In the genomic region with DNA sequence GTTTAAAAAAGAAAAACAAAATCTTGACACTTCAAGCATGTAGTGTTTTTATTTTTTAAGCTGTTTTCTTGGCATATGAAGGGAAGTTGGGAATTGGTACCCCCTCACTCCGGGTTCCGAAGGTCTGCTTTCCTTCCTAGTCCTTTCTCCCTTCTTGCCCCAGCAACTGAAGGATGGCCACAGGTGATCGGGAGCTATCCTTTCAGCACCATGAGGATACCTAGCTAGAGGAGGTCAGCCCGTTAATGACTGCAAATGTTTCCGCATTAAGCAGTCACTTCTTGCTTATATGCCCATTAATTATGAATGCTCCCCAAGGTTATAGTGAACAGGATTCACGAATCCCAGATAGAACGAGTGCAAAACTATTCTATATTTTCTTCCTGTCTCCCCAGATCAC, we compare ENCODE assay signal across 10 mouse cellular contexts. TPM values are rescaled to one million over a fixed set of nuclear protein-coding genes. Genes with fewer than 3 reads are reported as not detected.
DNase-seq lines count a peak whose midpoint lies in the region; ATAC-seq and TF ChIP-seq lines count a peak whose summit lies in the region.
"Had no signal": no experiment of that assay in that cellular context is flagged by ENCODE, and none has a peak within 500 bp of the region (broad histone marks: within the 10 kb centered on the region; RNA-seq: fewer than 3 reads in every experiment).

No protein-coding gene starts in this region.

- H3K36me3 ChIP-seq in hindbrain, embryonic 10.5 days = no peaks in the 10 kb centered on the region
- H3K36me3 ChIP-seq in midbrain, embryonic 14.5 days (ENCODE audit: control insufficient read depth, insufficient read depth, low read length) = no peaks in the 10 kb centered on the region

- no peak for TF ChIP-seq POLR2A in cortical plate, adult 2 months (IDR thresholded peaks at IDR 0.05; ENCODE audit: extremely low read depth, insufficient read depth, low read length)

- DNase-seq in R1 (ENCODE audit: low read depth, low spot score) = peak; percentile 47
- DNase-seq in hindbrain, embryonic 10.5 days (ENCODE audit: low spot score) = no peak
- peak; percentile 44 for DNase-seq in midbrain, embryonic 14.5 days
- DNase-seq in spleen, postnatal 10 days (ENCODE audit: low spot score in 2 of 2) = no peak
- DNase-seq in urinary bladder, postnatal 4 days (ENCODE audit: low spot score in 2 of 2) = no peak
- DNase-seq in heart, postnatal 36 days = no peak
- DNase-seq: thymus, postnatal 36 days had no signal

- H3K4me2 ChIP-seq in midbrain, embryonic 14.5 days (ENCODE audit: low read length) = peak overlapping the region; percentile 64

- intact Hi-C loops in heart, postnatal 36 days (cut with DNase I) = no loop called here

- ATAC-seq in midbrain, embryonic 14.5 days (ENCODE audit: low FRiP score, low TSS enrichment) = no peak
- no peak for ATAC-seq in megakaryocyte, adult 5-6 weeks (ENCODE audit: poor library complexity, severe bottlenecking)

- peak overlapping the region; percentile 93 for H3K9ac ChIP-seq in midbrain, embryonic 14.5 days (replicated peaks; ENCODE audit: low read length)

- H3K27ac ChIP-seq in cortical plate, adult 2 months (ENCODE audit: insufficient read depth, low read length) = no peak overlapping the region
- H3K27ac ChIP-seq in hindbrain, embryonic 10.5 days = no peak overlapping the region
- no peak overlapping the region; the same call in 1 of the 2 replicates for H3K27ac ChIP-seq in midbrain, embryonic 14.5 days (replicated peaks; ENCODE audit: low read depth, low read length)

- WGBS in hindbrain, embryonic 10.5 days = 15% methylated on average over 7 of the region's 7 CpGs
- 13% methylated on average over 7 of the region's 7 CpGs for WGBS in midbrain, embryonic 14.5 days

- H3K9me3 ChIP-seq in hindbrain, embryonic 10.5 days = no peaks in the 10 kb centered on the region
- H3K9me3 ChIP-seq in midbrain, embryonic 14.5 days (ENCODE audit: control insufficient read depth, low read length) = no peaks in the 10 kb centered on the region

- H3K4me1 ChIP-seq in cortical plate, adult 2 months (ENCODE audit: control insufficient read depth, insufficient read depth, low read length) = no peaks in the 10 kb centered on the region
- peaks cover 23% of the 10 kb centered on the region; the same call in 1 of the 2 replicates for H3K4me1 ChIP-seq in hindbrain, embryonic 10.5 days (replicated peaks)
- 0 out of 2 replicates have a peak, but pooled peaks cover 9% of the 10 kb centered on the region for H3K4me1 ChIP-seq in midbrain, embryonic 14.5 days (ENCODE audit: control insufficient read depth, insufficient read depth, low read length)

- H3K27me3 ChIP-seq in hindbrain, embryonic 10.5 days (ENCODE audit: insufficient read depth, poor library complexity, severe bottlenecking) = peaks cover 28% of the 10 kb centered on the region
- no peaks in the 10 kb centered on the region for H3K27me3 ChIP-seq in midbrain, embryonic 14.5 days (ENCODE audit: control insufficient read depth, insufficient read depth, low read length)

- TF ChIP-seq CTCF in cortical plate, adult 2 months (IDR thresholded peaks at IDR 0.05; ENCODE audit: extremely low read depth, insufficient read depth, low read length) = no peak

- peak overlapping the region; percentile 72 for H3K4me3 ChIP-seq in cortical plate, adult 2 months (ENCODE audit: insufficient read depth, low read length)
- peak overlapping the region; percentile 63 for H3K4me3 ChIP-seq in hindbrain, embryonic 10.5 days
- H3K4me3 ChIP-seq in midbrain, embryonic 14.5 days (replicated peaks; ENCODE audit: low read depth, low read length) = peak overlapping the region; percentile 60

RNA-seq across cellular contexts. Expression of gene Ptpro, which starts 1.3 kb away (rescaled TPM):
- 8.9 and 9.2 TPM in 2 replicates for polyA plus RNA-seq in cortical plate, adult 2 months (2012; rRNA removed)
- 5.4 and 10.4 TPM in 2 replicates for polyA plus RNA-seq in hindbrain, embryonic 10.5 days (2016; fragmentation: Nextera tagmentation; extraction: Ambion mirVana)
- polyA plus RNA-seq in midbrain, embryonic 14.5 days (2014; fragmentation: Nextera tagmentation; extraction: Ambion mirVana) = 62.1 and 80.6 TPM in 2 replicates
- total RNA-seq in megakaryocyte, adult 5-6 weeks (2015) = 134 and 141 TPM in 2 replicates
- 127 and 133 TPM in 2 replicates for total RNA-seq in megakaryocyte, adult 5-6 weeks (2017)
- 1 to 10 TPM; 3.6 to 3.9 TPM for total RNA-seq in heart, postnatal 36 days (2021)
- total RNA-seq: MEL had no signal

Comparison
In these comparisons a context has a peak if more than half of its experiments do, and no peak if none do; other contexts are left out.
1. DNase-seq: peak in R1 (single experiment) and midbrain, embryonic 14.5 days (single experiment); none in hindbrain, embryonic 10.5 days (single experiment), spleen, postnatal 10 days (0 of 2), urinary bladder, postnatal 4 days (0 of 2) and heart, postnatal 36 days (0 of 2).
2. Peak in every context shown above with its lines, with median percentiles within 50 percentile points of each other: H3K4me3 ChIP-seq.